Mouse (Mus musculus) CH12.LX (cell line): Measurements from ENCODE around the gene Gstp2. TPM values are rescaled to one million over a fixed set of nuclear protein-coding genes. Genes with fewer than 3 reads are reported as not detected.

ENCODE experiments used
- DNase-seq: peaks from one replicate; pipeline ENCODE4 v3.0.0-alpha.2; 2013; ENCODE audit errors: extremely low read depth
- H3K27ac ChIP-seq: 2 replicates; pipeline ENCODE4 v1.5.1; 2012; ENCODE audit warnings: low read depth, mild to moderate bottlenecking, control low read depth, moderate library complexity; ENCODE audit not compliant: insufficient read depth
- H3K27me3 ChIP-seq: replicated peaks from 2 replicates; pipeline ENCODE3; 2012; ENCODE audit warnings: inconsistent platforms
- H3K36me3 ChIP-seq, 2 experiments: replicated peaks in 1 of 2; 2 replicates each; pipeline versions ENCODE3 to v1.6.1; 2012; ENCODE audit warnings: inconsistent platforms in 1 of 2, low read length in 1 of 2, mild to moderate bottlenecking in 1 of 2, mixed read lengths in 1 of 2, moderate library complexity in 1 of 2; ENCODE audit not compliant: control insufficient read depth in 1 of 2, insufficient read depth in 1 of 2
- H3K4me1 ChIP-seq, 2 experiments: 2 replicates each; pipeline ENCODE4 v1.6.1; 2012; ENCODE audit warnings: inconsistent platforms in 1 of 2, moderate library complexity in 1 of 2; ENCODE audit not compliant: insufficient read depth in 2 of 2, control insufficient read depth in 1 of 2
- H3K4me2 ChIP-seq: 2 replicates; pipeline ENCODE4 v1.6.1; 2012; ENCODE audit warnings: low read depth, mild to moderate bottlenecking, control low read depth; ENCODE audit not compliant: poor library complexity, insufficient read depth, severe bottlenecking
- H3K4me3 ChIP-seq, 3 experiments: fragments of 150-350 bp in 1 of 3; sonication (generic) in 1 of 3; replicated peaks in 1 of 3; 2 replicates each; pipeline versions ENCODE3 to v1.5.1; 2011 to 2012; ENCODE audit warnings: low read depth in 2 of 3, low read length in 2 of 3, mild to moderate bottlenecking in 2 of 3, moderate library complexity in 2 of 3, control low read depth in 1 of 3, improper control_type of control experiment in 1 of 3, inconsistent platforms in 1 of 3, mixed read lengths in 1 of 3; ENCODE audit not compliant: poor library complexity in 1 of 3
- H3K79me2 ChIP-seq: replicated peaks from 2 replicates; pipeline ENCODE4 v1.6.1; 2012; ENCODE audit warnings: mild to moderate bottlenecking, moderate library complexity; ENCODE audit not compliant: control insufficient read depth, poor library complexity, insufficient read depth, severe bottlenecking; ENCODE audit errors: extremely low read depth
- H3K9ac ChIP-seq: 2 replicates; pipeline ENCODE4 v1.6.1; 2012; ENCODE audit warnings: low read depth, mild to moderate bottlenecking, control low read depth, moderate library complexity; ENCODE audit not compliant: insufficient read depth
- H3K9me3 ChIP-seq: replicated peaks from 2 replicates; pipeline ENCODE3; 2012; ENCODE audit warnings: low read length, inconsistent platforms, mixed read lengths
- BHLHE40 ChIP-seq: IDR thresholded peaks from 2 replicates; pipeline ENCODE4 v1.6.1; 2011; ENCODE audit warnings: mild to moderate bottlenecking, low read depth, low read length, improper control_type of control experiment
- CHD1 ChIP-seq: IDR thresholded peaks from 2 replicates; pipeline ENCODE4 v1.6.1; 2012; ENCODE audit warnings: low read depth, low read length, improper control_type of control experiment, inconsistent platforms
- CHD2 ChIP-seq: IDR thresholded peaks from 2 replicates; pipeline ENCODE4 v1.6.1; 2011; ENCODE audit warnings: low read length, improper control_type of control experiment
- CTCF ChIP-seq, 2 experiments: IDR thresholded peaks in 1 of 2; conservative IDR thresholded peaks in 1 of 2; 2 replicates each; pipeline ENCODE4 v1.5.1; 2011 to 2012; ENCODE audit warnings: low read depth in 2 of 2, low read length in 2 of 2, improper control_type of control experiment in 1 of 2, inconsistent platforms in 1 of 2, mild to moderate bottlenecking in 1 of 2, moderate library complexity in 1 of 2
- E2F4 ChIP-seq: IDR thresholded peaks from 2 replicates; pipeline ENCODE4 v1.6.1; 2011; ENCODE audit warnings: low read depth, low read length, improper control_type of control experiment; ENCODE audit not compliant: insufficient replicate concordance
- ELF1 ChIP-seq: IDR thresholded peaks from 2 replicates; pipeline ENCODE4 v1.6.1; 2014; ENCODE audit warnings: low read depth, mild to moderate bottlenecking, inconsistent platforms, low read length, improper control_type of control experiment
- EP300 ChIP-seq: IDR thresholded peaks from 2 replicates; pipeline ENCODE4 v1.6.1; 2011; ENCODE audit warnings: low read length, improper control_type of control experiment
- ETS1 ChIP-seq: conservative IDR thresholded peaks from 2 replicates; pipeline ENCODE4 v1.6.1; 2012; ENCODE audit warnings: low read depth, mild to moderate bottlenecking, inconsistent platforms, low read length, improper control_type of control experiment, moderate library complexity
- GABPA ChIP-seq: IDR thresholded peaks from 2 replicates; pipeline ENCODE4 v1.6.1; 2012; ENCODE audit warnings: low read depth, low read length, improper control_type of control experiment, inconsistent platforms; ENCODE audit not compliant: insufficient replicate concordance
- HCFC1 ChIP-seq: IDR thresholded peaks from 2 replicates; pipeline ENCODE4 v1.6.1; 2012; ENCODE audit warnings: low read depth, mild to moderate bottlenecking, inconsistent platforms, low read length, improper control_type of control experiment
- IRF4 ChIP-seq: IDR thresholded peaks from 2 replicates; pipeline ENCODE4 v1.6.1; 2014; ENCODE audit warnings: low read depth, mild to moderate bottlenecking, inconsistent platforms, low read length, improper control_type of control experiment
- JUN ChIP-seq: IDR thresholded peaks from 2 replicates; pipeline ENCODE4 v1.6.1; 2011; ENCODE audit warnings: low read depth, mild to moderate bottlenecking, low read length, improper control_type of control experiment, moderate library complexity; ENCODE audit not compliant: insufficient read depth
- JUND ChIP-seq: conservative IDR thresholded peaks from 2 replicates; pipeline ENCODE4 v1.6.1; 2011; ENCODE audit warnings: low read depth, low read length, improper control_type of control experiment
- KAT2A ChIP-seq: IDR thresholded peaks from 2 replicates; pipeline ENCODE4 v1.6.1; 2012; ENCODE audit warnings: low read length, improper control_type of control experiment, inconsistent platforms; ENCODE audit not compliant: insufficient replicate concordance
- MAFK ChIP-seq: IDR thresholded peaks from 2 replicates; pipeline ENCODE4 v1.6.1; 2011; ENCODE audit warnings: low read length, improper control_type of control experiment; ENCODE audit not compliant: insufficient replicate concordance
- MAX ChIP-seq: IDR thresholded peaks from 2 replicates; pipeline ENCODE4 v1.6.1; 2011; ENCODE audit warnings: low read length, improper control_type of control experiment
- MAZ ChIP-seq: IDR thresholded peaks from 2 replicates; pipeline ENCODE4 v1.6.1; 2012; ENCODE audit warnings: low read depth, mild to moderate bottlenecking, inconsistent platforms, low read length, improper control_type of control experiment, moderate library complexity
- MEF2A ChIP-seq: IDR thresholded peaks from 2 replicates; pipeline ENCODE4 v1.6.1; 2014; ENCODE audit warnings: low read depth, mild to moderate bottlenecking, inconsistent platforms, low read length, improper control_type of control experiment, borderline replicate concordance
- MXI1 ChIP-seq: IDR thresholded peaks from 2 replicates; pipeline ENCODE4 v1.6.1; 2011; ENCODE audit warnings: mild to moderate bottlenecking, low read depth, low read length, improper control_type of control experiment
- MYC ChIP-seq: IDR thresholded peaks from 2 replicates; pipeline ENCODE4 v1.6.1; 2011; ENCODE audit warnings: low read depth, mild to moderate bottlenecking, improper control_type of control experiment, low read length
- NELFE ChIP-seq: IDR thresholded peaks from 2 replicates; pipeline ENCODE4 v1.6.1; 2011; ENCODE audit warnings: low read depth, low read length, improper control_type of control experiment
- NRF1 ChIP-seq: IDR thresholded peaks from 2 replicates; pipeline ENCODE4 v1.6.1; 2014; ENCODE audit warnings: low read depth, mild to moderate bottlenecking, inconsistent platforms, low read length, improper control_type of control experiment, moderate library complexity
- PAX5 ChIP-seq: IDR thresholded peaks from 2 replicates; pipeline ENCODE4 v1.6.1; 2012; ENCODE audit warnings: low read length, inconsistent platforms, mixed read lengths
- POLR2A ChIP-seq: IDR thresholded peaks from 2 replicates; pipeline ENCODE4 v1.6.1; 2011; ENCODE audit warnings: low read depth, mild to moderate bottlenecking, improper control_type of control experiment, low read length
- POLR2AphosphoS2 ChIP-seq: IDR thresholded peaks from 2 replicates; pipeline ENCODE4 v1.6.1; 2011; ENCODE audit warnings: low read depth, low read length, improper control_type of control experiment
- RAD21 ChIP-seq: IDR thresholded peaks from 2 replicates; pipeline ENCODE4 v1.6.1; 2011; ENCODE audit warnings: low read depth, mild to moderate bottlenecking, low read length, improper control_type of control experiment, moderate library complexity
- RCOR1 ChIP-seq: conservative IDR thresholded peaks from 2 replicates; pipeline ENCODE4 v1.6.1; 2012; ENCODE audit warnings: low read depth, mild to moderate bottlenecking, inconsistent platforms, low read length, improper control_type of control experiment
- SIN3A ChIP-seq: IDR thresholded peaks from 2 replicates; pipeline ENCODE4 v1.6.1; 2012; ENCODE audit warnings: low read length, improper control_type of control experiment, inconsistent platforms
- SMC3 ChIP-seq: IDR thresholded peaks from 2 replicates; pipeline ENCODE4 v1.6.1; 2011; ENCODE audit warnings: low read depth, low read length, improper control_type of control experiment
- TBP ChIP-seq: conservative IDR thresholded peaks from 2 replicates; pipeline ENCODE4 v1.6.1; 2011; ENCODE audit warnings: low read depth, low read length, improper control_type of control experiment
- TCF12 ChIP-seq: IDR thresholded peaks from 2 replicates; pipeline ENCODE4 v1.6.1; 2014; ENCODE audit warnings: low read depth, mild to moderate bottlenecking, inconsistent platforms, low read length, improper control_type of control experiment
- UBTF ChIP-seq: IDR thresholded peaks from 2 replicates; pipeline ENCODE4 v1.6.1; 2012; ENCODE audit warnings: low read depth, mild to moderate bottlenecking, inconsistent platforms, low read length, improper control_type of control experiment, moderate library complexity
- USF1 ChIP-seq: IDR thresholded peaks from 2 replicates; pipeline ENCODE4 v1.6.1; 2014; ENCODE audit warnings: low read depth, mild to moderate bottlenecking, inconsistent platforms, low read length, improper control_type of control experiment
- USF2 ChIP-seq: conservative IDR thresholded peaks from 2 replicates; pipeline ENCODE4 v1.6.1; 2011; ENCODE audit warnings: low read depth, low read length, improper control_type of control experiment
- ZC3H11A ChIP-seq: IDR thresholded peaks from 2 replicates; pipeline ENCODE4 v1.6.1; 2012; ENCODE audit warnings: low read depth, mild to moderate bottlenecking, inconsistent platforms, low read length, improper control_type of control experiment
- ZKSCAN1 ChIP-seq: IDR thresholded peaks from 2 replicates; pipeline ENCODE4 v1.6.1; 2012; ENCODE audit warnings: low read depth, inconsistent platforms, low read length, improper control_type of control experiment, borderline replicate concordance
- ZMIZ1 ChIP-seq: IDR thresholded peaks from 2 replicates; pipeline ENCODE4 v1.6.1; 2012; ENCODE audit warnings: low read depth, mild to moderate bottlenecking, inconsistent platforms, low read length, improper control_type of control experiment
- ZNF384 ChIP-seq: IDR thresholded peaks from 2 replicates; pipeline ENCODE4 v1.6.1; 2012; ENCODE audit warnings: low read depth, low read length, improper control_type of control experiment, inconsistent platforms
- dilution Hi-C: fragments of 300-500 bp; cut with MboI; formaldehyde crosslinking; loops from 2 replicates; pipeline ENCODE4 v1.14.3; 2020; ENCODE audit warnings: low sequenced_read_pairs; ENCODE audit not compliant: extremely low pct_unique_long_range_greater_than_20kb, extremely low pct_ligation_motif_present
- in situ Hi-C: fragments of 300-500 bp; cut with MboI; formaldehyde crosslinking; loops from 3 replicates; pipeline ENCODE4 v1.14.3; 2019; ENCODE audit warnings: low sequenced_read_pairs, low pct_ligation_motif_present, low pct_unique_long_range_greater_than_20kb, mixed read lengths
- polyA plus RNA-seq: library from polyadenylated mRNA; unstranded; fragments of >175 nt; gene quantifications from 2 replicates; pipeline ENCODE4 v1.2.1, GENCODE M21; 2012; ENCODE audit warnings: low read depth; ENCODE audit not compliant: insufficient read length
- total RNA-seq, 2 experiments: library from RNA; depleted of rRNA; stranded (reverse); fragments of 300-350 nt in 1 of 2; fragments of >200 nt in 1 of 2; gene quantifications; 2 replicates each; pipeline ENCODE4 v1.2.3; 2012 to 2014

Gene Gstp2
- total and polyA plus RNA-seq, 3 experiments, result 1.4 to 21.1 TPM; not detected in 1

GRCm38 (mm10) chr19:4046866-4047254 is 1.0 kb upstream of the Gstp2 start:
- Histone ChIP-seq H3K4me3 (no peak overlapping the region), H3K4me1 (peaks cover 8 to 22% of the 10 kb centered on the region in 2 experiments; a peak in 3 of 4 replicates)
- TF ChIP-seq USF2, result no peak
- TF ChIP-seq CHD2, result peak; percentile 70
- 0 out of 2 replicates have a peak, but pooled peaks have one; percentile 42 for TF ChIP-seq ELF1
- 0 out of 2 replicates have a peak, but pooled peaks have one; percentile 48 for TF ChIP-seq ZMIZ1
- no peak for TF ChIP-seq PAX5
- 0 out of 2 replicates have a peak, but pooled peaks have one; percentile 37 for TF ChIP-seq NELFE
- peak; percentile 56 for TF ChIP-seq SIN3A
- TF ChIP-seq MAX, result peak; percentile 61
- peak; percentile 58; the same call in 1 of the 2 replicates for TF ChIP-seq TBP
- TF ChIP-seq MXI1, result 0 out of 2 replicates have a peak, but pooled peaks have one; percentile 34
- TF ChIP-seq NRF1, result 0 out of 2 replicates have a peak, but pooled peaks have one; percentile 22
- no peak for TF ChIP-seq POLR2A
- no peak; the same call in 1 of the 2 replicates for TF ChIP-seq RAD21
- TF ChIP-seq TCF12, result peak; percentile 74
- peak; percentile 82 for TF ChIP-seq RCOR1
- TF ChIP-seq IRF4, result peak; percentile 99
- peak; percentile 99 for TF ChIP-seq CHD1
- TF ChIP-seq SMC3, result peak; percentile 25
- TF ChIP-seq USF1, result no peak
- TF ChIP-seq MYC, result 0 out of 2 replicates have a peak, but pooled peaks have one; percentile 63
- peak; percentile 12; the same call in 1 of the 2 replicates for TF ChIP-seq ZC3H11A
- TF ChIP-seq MAFK, result peak; percentile 71; the same call in 1 of the 2 replicates
- no peak for TF ChIP-seq CTCF (conservative IDR thresholded peaks at IDR 0.05 in 1 of 2, IDR thresholded peaks at IDR 0.05 in 1 of 2; ENCODE audit: low read depth in 2 of 2, low read length in 2 of 2)
- TF ChIP-seq POLR2AphosphoS2, result no peak
- TF ChIP-seq HCFC1, result peak; percentile 38; the same call in 1 of the 2 replicates
- TF ChIP-seq E2F4, result peak; percentile 81; the same call in 1 of the 2 replicates
- no peak for TF ChIP-seq JUND
- peak; percentile 84 for TF ChIP-seq MEF2A
- TF ChIP-seq ZKSCAN1, result no peak
- TF ChIP-seq EP300, result peak; percentile 96
- TF ChIP-seq ETS1, result peak; percentile 61; the same call in 1 of the 2 replicates
- TF ChIP-seq ZNF384, result no peak
- TF ChIP-seq GABPA, result no peak
- peak; percentile 60 for TF ChIP-seq BHLHE40
- TF ChIP-seq MAZ, result 0 out of 2 replicates have a peak, but pooled peaks have one; percentile 23
- no peak for TF ChIP-seq UBTF
- peak; percentile 35; the same call in 1 of the 2 replicates for TF ChIP-seq JUN
- TF ChIP-seq KAT2A, result 0 out of 2 replicates have a peak, but pooled peaks have one; percentile 45
- TF ChIP-seq, all 38 proteins: peak for 26
- in situ Hi-C loops (no loop called here), dilution Hi-C loops (no loop called here)
- Histone ChIP-seq H3K9me3 (peaks cover 18% of the 10 kb centered on the region), H3K36me3 (no peaks in the 10 kb centered on the region), H3K79me2 (no peaks in the 10 kb centered on the region), H3K4me2 (peak overlapping the region; percentile 41; the same call in 1 of the 2 replicates), H3K27me3 (no peaks in the 10 kb centered on the region), H3K9ac (peak overlapping the region; percentile 54; the same call in 1 of the 2 replicates), H3K27ac (peak overlapping the region; percentile 85)
- peak; percentile 71 for DNase-seq
